Mouse (Mus musculus) ES-Bruce4 (cell line): ENCODE data around the gene Nxnl2.

Experiments used
- CTCF ChIP-seq: IDR thresholded peaks from one replicate; pipeline ENCODE4 v1.8.1; 2011; ENCODE audit warnings: low read depth, low read length
- EP300 ChIP-seq: IDR thresholded peaks from 2 replicates; pipeline ENCODE4 v1.6.1; 2011; ENCODE audit warnings: low read depth, low read length; ENCODE audit not compliant: insufficient read depth
- POLR2A ChIP-seq: IDR thresholded peaks from one replicate; pipeline ENCODE4 v1.8.1; 2011; ENCODE audit warnings: low read length; ENCODE audit not compliant: insufficient read depth

DNA sequence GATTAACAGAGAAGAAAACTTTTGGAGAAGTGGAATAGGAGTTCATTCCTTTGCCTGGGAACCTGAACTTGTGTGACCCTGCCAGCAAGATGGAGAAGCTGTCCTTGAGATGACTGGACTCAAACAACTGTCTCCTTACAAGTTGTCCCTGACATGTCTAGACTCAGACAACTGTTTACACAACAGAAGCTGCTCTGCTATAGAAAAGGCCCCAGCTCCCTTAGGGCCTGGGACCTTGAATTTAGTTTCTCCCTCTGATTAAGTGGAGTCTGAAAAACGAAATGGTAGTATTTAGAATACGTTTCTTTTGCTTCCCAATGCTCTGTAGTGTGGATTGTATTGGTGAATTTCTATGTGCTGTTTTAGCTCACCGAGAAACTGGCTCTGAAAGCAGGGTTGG is 14.1 kb downstream of the Nxnl2 start:
- no peak for TF ChIP-seq EP300
- no peak for TF ChIP-seq POLR2A
- no peak for TF ChIP-seq CTCF
